Mouse (Mus musculus): ENCODE measurements around the gene Dap.

Dap gene

GRCm38 (mm10) chr15:31305181-31305580 is 81.1 kb downstream of the Dap start:
- DNase-seq = no peak

- no peak for DNase-seq
Observed at GRCm38 (mm10) chr15:31306726-31307125, 82.6 kb downstream of the Dap start.

- no peak for DNase-seq
Observed at GRCm38 (mm10) chr15:31309526-31309925, 85.4 kb downstream of the Dap start.

GRCm38 (mm10) chr15:31312001-31312400 is 87.9 kb downstream of the Dap start:
- DNase-seq = no peak

GRCm38 (mm10) chr15:31315630-31316231 is 91.6 kb downstream of the Dap start:
- peak; percentile 58 to 84 for DNase-seq

GRCm38 (mm10) chr15:31317056-31317805 is 93.1 kb downstream of the Dap start:
- no peak for DNase-seq

- no peak for DNase-seq
Observed at GRCm38 (mm10) chr15:31318158-31318955, 94.2 kb downstream of the Dap start.

GRCm38 (mm10) chr15:31319046-31319445 is 94.9 kb downstream of the Dap start:
- no peak for DNase-seq

GRCm38 (mm10) chr15:31320598-31321377 is 96.7 kb downstream of the Dap start:
- no peak for DNase-seq

- no peak for DNase-seq
Observed at GRCm38 (mm10) chr15:31323684-31324083, 99.6 kb downstream of the Dap start.

All from lung, postnatal 4 days (tissue).